Mouse (Mus musculus) CH12.LX (cell line): ENCODE data around the gene Zbtb4.

ENCODE experiments used
- EP300 ChIP-seq: IDR thresholded peaks from 2 replicates; pipeline ENCODE4 v1.6.1; 2011; ENCODE audit warnings: low read length, improper control_type of control experiment
- HCFC1 ChIP-seq: IDR thresholded peaks from 2 replicates; pipeline ENCODE4 v1.6.1; 2012; ENCODE audit warnings: low read depth, mild to moderate bottlenecking, inconsistent platforms, low read length, improper control_type of control experiment
- ZMIZ1 ChIP-seq: IDR thresholded peaks from 2 replicates; pipeline ENCODE4 v1.6.1; 2012; ENCODE audit warnings: low read depth, mild to moderate bottlenecking, inconsistent platforms, low read length, improper control_type of control experiment
- ZNF384 ChIP-seq: IDR thresholded peaks from 2 replicates; pipeline ENCODE4 v1.6.1; 2012; ENCODE audit warnings: low read depth, low read length, improper control_type of control experiment, inconsistent platforms

DNA sequence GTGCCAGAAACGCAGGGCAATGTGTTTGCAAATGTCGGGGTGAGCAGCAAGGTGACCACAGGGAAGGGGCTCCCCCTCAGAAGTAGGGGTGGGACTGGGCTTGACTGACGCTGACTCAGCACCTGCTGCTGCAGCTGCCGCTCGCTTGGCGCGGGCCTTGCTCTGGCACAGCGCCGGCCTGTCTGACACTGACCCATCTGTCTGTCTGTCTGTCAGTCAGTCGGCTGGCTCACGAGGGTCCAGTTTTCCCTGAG, 34.4 kb downstream of the Zbtb4 start:
- no peak for TF ChIP-seq HCFC1
- no peak for TF ChIP-seq ZMIZ1
- no peak for TF ChIP-seq ZNF384
- no peak for TF ChIP-seq EP300
